Mouse (Mus musculus) CD4-positive naive resting alpha-beta T cell, adult 76 days (primary cell): Measurements from ENCODE around the gene Uba52. TPM values are rescaled to one million over a fixed set of nuclear protein-coding genes. Genes with fewer than 3 reads are reported as not detected.

ENCODE experiments used
- total RNA-seq: library from RNA; stranded (reverse); gene quantifications from one replicate; pipeline ENCODE4 v1.2.4, GENCODE M21; 2023

Gene Uba52
- total RNA-seq: 3,364 TPM

DNA sequence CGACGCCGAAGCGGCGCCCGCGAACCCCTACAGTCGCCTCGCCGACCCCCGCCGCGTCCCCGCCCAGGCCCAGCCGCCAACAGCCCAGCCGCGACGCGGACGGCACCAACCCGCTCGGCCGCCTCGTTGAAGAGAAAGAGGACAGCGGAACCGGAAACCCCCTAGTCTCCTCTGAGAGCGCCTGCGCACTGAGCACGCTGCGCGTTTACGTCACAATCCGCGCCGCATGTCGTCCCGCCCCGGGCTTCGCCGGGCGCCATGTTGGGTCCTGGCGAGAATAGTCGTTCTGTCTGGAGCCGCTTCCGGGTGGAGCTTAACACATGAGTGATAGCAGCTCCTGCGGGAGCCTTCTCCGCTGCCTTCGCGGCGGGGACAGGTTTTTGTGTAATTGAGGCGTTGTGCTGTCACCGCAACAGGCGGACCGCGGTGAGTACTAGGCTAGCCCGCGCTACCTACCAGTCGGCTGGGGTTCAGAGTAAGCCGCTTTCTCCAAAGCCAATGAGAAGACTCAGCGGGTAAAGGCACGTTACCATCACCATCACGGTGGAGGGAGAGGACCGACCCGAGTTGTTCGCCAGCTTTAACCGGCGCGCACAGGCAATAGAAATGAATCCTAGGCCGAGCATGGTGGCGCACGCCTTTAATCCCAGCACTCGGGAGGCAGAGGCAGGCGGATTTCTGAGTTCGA lies at the start of gene Uba52:
Gene Uba52, minus strand, starts transcription at position 574 of the 688 bp plus-strand sequence.

GRCm38 (mm10) chr8:70539077-70539813 lies 28.6 kb upstream of the Uba52 start, which contains the start of gene Ell:
TSS of gene Ell (plus strand) at chr8:70539457.

DNA sequence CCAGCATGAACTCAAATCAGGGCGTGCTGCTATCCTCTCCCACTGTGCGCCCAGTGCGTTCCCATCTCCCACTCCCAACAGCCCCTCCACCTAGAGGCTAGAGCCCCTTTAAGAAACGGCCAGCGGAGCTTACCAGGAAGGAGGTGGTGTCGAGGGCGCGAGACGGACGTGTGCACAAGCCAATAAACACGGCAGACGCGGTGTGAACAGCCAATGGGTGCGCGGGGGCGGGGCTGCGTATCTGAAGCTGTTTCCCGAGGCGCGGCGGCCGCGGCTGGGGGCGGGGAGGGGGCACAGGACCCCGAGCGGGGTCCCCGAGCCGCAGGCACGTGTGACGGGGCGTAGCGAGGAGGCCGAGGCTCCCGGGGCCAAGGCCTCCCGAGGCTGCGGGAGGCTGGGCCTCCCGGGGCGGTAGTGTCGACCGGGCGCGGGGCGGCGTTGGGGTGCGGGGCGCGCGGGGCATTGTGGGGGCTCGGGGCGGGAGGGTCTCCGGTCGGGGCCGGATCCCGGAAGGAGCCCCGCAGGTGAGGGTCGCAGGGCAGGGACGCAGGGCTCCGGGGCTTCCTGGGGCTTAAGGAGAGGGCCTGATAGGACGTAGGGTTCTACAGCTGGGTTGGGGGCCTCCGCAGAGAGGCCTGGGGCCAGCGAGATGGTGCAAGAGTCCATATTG lies 17.0 kb upstream of the Uba52 start, which contains the start of the genes Fkbp8 and Kxd1:
Gene Fkbp8, plus strand, starts transcription at position 213 of the 670 bp plus-strand sequence.
Gene Kxd1, minus strand, starts transcription at position 445 of the 670 bp plus-strand sequence.

GRCm38 (mm10) chr8:70506328-70507026 lies 4.1 kb downstream of the Uba52 start, which contains the start of gene Rex1bd:
TSS of gene Rex1bd (minus strand) at chr8:70506752.

DNA sequence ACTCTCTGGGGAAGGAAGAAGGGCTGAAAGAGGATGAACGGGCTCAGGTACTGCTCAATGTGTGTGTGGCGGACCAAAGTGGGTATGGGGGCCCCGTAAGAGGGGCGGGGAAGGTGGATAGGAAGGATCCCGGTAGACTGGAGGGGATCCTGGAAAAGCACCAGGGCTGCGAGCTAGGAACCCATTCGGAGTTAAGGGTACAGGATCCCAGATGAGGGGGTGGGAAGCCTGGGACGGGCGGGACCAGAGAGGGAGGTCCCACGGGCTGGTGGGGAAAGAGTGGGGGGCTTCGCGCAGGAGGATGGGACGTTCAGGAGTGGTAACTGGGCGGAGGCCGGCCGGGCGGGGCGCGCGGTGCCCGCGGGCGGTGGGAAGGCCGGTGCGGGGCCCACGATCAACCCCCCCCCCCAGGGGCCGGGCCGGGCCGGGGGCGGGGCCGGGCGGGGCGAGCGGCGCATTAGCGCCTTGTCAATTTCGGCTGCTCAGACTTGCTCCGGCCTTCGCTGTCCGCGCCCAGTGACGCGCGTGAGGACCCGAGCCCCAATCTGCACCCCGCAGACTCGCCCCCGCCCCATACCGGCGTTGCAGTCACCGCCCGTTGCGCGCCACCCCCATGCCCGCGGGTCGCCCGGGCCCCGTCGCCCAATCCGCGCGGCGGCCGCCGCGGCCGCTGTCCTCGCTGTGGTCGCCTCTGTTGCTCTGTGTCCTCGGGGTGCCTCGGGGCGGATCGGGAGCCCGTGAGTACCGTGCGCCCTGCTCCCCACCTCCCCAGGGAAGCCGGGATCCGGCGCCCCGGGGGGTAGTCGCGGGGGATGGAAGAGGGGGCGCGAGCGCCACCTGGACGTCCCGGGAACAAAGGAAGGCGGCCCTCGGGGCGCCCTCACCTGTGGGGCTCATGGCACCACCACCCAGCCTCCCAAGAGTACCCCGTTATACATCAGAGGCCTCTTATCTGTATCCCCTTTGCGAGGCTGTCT lies 17.6 kb downstream of the Uba52 start, which contains the start of gene Crlf1:
Gene Crlf1, plus strand, starts transcription at position 495 of the 977 bp plus-strand sequence.

GRCm38 (mm10) chr8:70486941-70487520 lies 23.6 kb downstream of the Uba52 start, which contains the start of gene Tmem59l:
TSS of gene Tmem59l (minus strand) at chr8:70487358.

DNA sequence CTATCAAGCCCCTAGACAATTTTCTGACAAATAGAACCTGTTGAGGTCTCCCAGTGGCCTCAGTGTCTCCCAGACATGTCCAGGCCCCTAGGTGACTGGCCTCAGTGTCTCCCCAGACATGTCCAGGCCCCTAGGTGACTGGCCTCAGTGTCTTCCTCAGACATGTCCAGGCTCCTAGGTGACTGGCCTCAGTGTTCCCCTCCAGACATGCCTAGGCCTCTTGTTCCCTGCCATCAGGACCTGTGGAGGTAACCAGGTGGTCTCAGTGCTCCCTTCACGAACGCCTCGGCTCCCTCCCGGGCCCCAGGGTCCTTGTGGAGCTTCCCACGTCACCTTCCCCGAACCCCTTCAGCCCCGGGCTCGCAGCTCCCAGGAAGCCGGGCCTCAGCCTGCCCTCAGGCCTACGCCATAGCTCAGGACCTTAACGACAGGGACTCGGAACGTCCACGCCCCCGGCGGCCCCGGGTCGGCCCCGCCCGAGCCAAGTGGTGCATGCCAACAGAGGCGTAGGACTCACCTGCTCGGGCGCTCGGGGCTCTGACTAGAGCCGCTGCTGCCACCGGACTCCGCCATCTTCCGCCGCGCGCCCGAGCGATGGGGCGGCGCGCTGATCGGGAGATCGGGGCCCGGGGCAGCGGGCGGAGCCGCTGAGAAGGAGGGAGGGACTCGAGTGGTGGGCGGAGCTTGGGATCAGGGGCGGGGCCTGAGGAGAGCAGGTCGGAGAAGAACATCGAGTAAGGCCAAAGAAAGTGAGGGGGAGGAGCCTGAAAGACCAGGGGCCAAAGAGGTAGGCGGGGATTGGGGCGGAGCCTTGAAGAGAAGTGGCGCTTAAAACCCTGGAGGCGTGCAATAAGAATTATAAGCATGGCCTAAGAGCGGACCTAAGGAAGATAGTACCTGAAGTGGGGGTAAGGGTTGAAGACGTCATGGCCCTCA lies 34.0 kb downstream of the Uba52 start, which contains the start of gene Klhl26:
Gene Klhl26, minus strand, starts transcription at position 636 of the 936 bp plus-strand sequence.

Other genes starting within 250 kb of the Uba52 start
- gene Homer3, start 228.0 kb downstream of the Uba52 start, total RNA-seq: 6.3 TPM
- 81.1 TPM for gene Ddx49, start 208.3 kb downstream of the Uba52 start, total RNA-seq
- gene Cope, start 208.3 kb downstream of the Uba52 start, total RNA-seq: 115 TPM
- not detected for gene Cers1, start 195.0 kb downstream of the Uba52 start, total RNA-seq
- not detected for gene Gdf1, start 181.0 kb downstream of the Uba52 start, total RNA-seq
- gene Upf1, start 157.5 kb downstream of the Uba52 start, total RNA-seq: 71.3 TPM
- not detected for gene Comp, start 137.2 kb downstream of the Uba52 start, total RNA-seq
- gene Crtc1, start 71.2 kb downstream of the Uba52 start, total RNA-seq: 21.8 TPM
- 7.9 TPM for gene Klhl26, start 33.8 kb downstream of the Uba52 start, total RNA-seq
- gene Tmem59l, start 23.4 kb downstream of the Uba52 start, total RNA-seq: not detected
- not detected for gene Crlf1, start 17.6 kb downstream of the Uba52 start, total RNA-seq
- gene Rex1bd, start 4.0 kb downstream of the Uba52 start, total RNA-seq: 62.4 TPM
- 249 TPM for gene Fkbp8, start 16.9 kb upstream of the Uba52 start, total RNA-seq
- 60.3 TPM for gene Kxd1, start 17.2 kb upstream of the Uba52 start, total RNA-seq
- 30.2 TPM for gene Ell, start 28.7 kb upstream of the Uba52 start, total RNA-seq
- 68.1 TPM for gene Isyna1, start 83.6 kb upstream of the Uba52 start, total RNA-seq
- gene Ssbp4, start 98.1 kb upstream of the Uba52 start, total RNA-seq: 97.8 TPM
- 1.6 TPM for gene Lrrc25, start 105.4 kb upstream of the Uba52 start, total RNA-seq
- 1.6 TPM for gene Gdf15, start 121.7 kb upstream of the Uba52 start, total RNA-seq
- gene Pgpep1, start 149.6 kb upstream of the Uba52 start, total RNA-seq: 2.8 TPM
- gene Lsm4, start 162.4 kb upstream of the Uba52 start, total RNA-seq: 101 TPM
- 1,623 TPM for gene Jund, start 188.1 kb upstream of the Uba52 start, total RNA-seq
- gene Iqcn, start 192.7 kb upstream of the Uba52 start, total RNA-seq: 4.4 TPM
- not detected for gene Gm3336, start 207.7 kb upstream of the Uba52 start, total RNA-seq
- gene Pde4c, start 212.9 kb upstream of the Uba52 start, total RNA-seq: 0.59 TPM
- gene Rab3a, start 243.9 kb upstream of the Uba52 start, total RNA-seq: 6.0 TPM